Comparison of ENCODE assay signal across 25 mouse cellular contexts in genomic region chr3:30453046-30453445, GRCm38 (mm10).
A peak's percentile ranks its signal among the peaks of the same experiment; 100 is the strongest.
DNase-seq lines count a peak whose midpoint lies in the region; ATAC-seq lines count a peak whose summit lies in the region.
"Had no signal": no experiment of that assay in that cellular context is flagged by ENCODE, and none has a peak within 500 bp of the region (broad histone marks: within the 10 kb centered on the region; RNA-seq: fewer than 3 reads in every experiment).

No protein-coding gene starts in this region.

- H3K27me3 ChIP-seq in embryonic facial prominence, embryonic 10.5 days (replicated peaks; ENCODE audit: low read depth, poor library complexity, severe bottlenecking), result no peaks in the 10 kb centered on the region
- H3K27me3 ChIP-seq in kidney, embryonic 14.5 days (ENCODE audit: control insufficient read depth, insufficient read depth, low read length), result no peaks in the 10 kb centered on the region; the same call in 1 of the 2 replicates
- H3K27me3 ChIP-seq in limb, embryonic 12.5 days, result no peaks in the 10 kb centered on the region
- 0 out of 2 replicates have a peak, but pooled peaks cover 3% of the 10 kb centered on the region for H3K27me3 ChIP-seq in midbrain, embryonic 10.5 days (ENCODE audit: low read depth, poor library complexity, severe bottlenecking)
- H3K27me3 ChIP-seq: embryonic facial prominence, embryonic 15.5 days; heart, embryonic 13.5 days; limb, embryonic 15.5 days; megakaryocyte, embryonic 14.5 days had no signal

- no peak overlapping the region for H3K4me3 ChIP-seq in embryonic facial prominence, embryonic 10.5 days
- no peak overlapping the region for H3K4me3 ChIP-seq in kidney, embryonic 14.5 days (ENCODE audit: low read length)
- H3K4me3 ChIP-seq in limb, embryonic 12.5 days (replicated peaks), result no peak overlapping the region
- H3K4me3 ChIP-seq in midbrain, embryonic 10.5 days, result no peak overlapping the region
- H3K4me3 ChIP-seq: embryonic facial prominence, embryonic 15.5 days; heart, adult 2 months; heart, embryonic 13.5 days; limb, embryonic 15.5 days; megakaryocyte, embryonic 14.5 days had no signal

- WGBS in embryonic facial prominence, embryonic 10.5 days, result 54% methylated on average over 6 of the region's 6 CpGs
- WGBS in kidney, embryonic 14.5 days, result 42% methylated on average over 6 of the region's 6 CpGs
- 60% methylated on average over 6 of the region's 6 CpGs for WGBS in limb, embryonic 12.5 days
- 82% methylated on average over 6 of the region's 6 CpGs for WGBS in midbrain, embryonic 10.5 days

- ATAC-seq in kidney, embryonic 14.5 days (ENCODE audit: low FRiP score, low TSS enrichment), result peak; percentile 50
- ATAC-seq in limb, embryonic 12.5 days (ENCODE audit: insufficient number of reproducible peaks, insufficient read depth, low FRiP score, low TSS enrichment, low read depth), result no peak
- ATAC-seq: forebrain, embryonic 16.5 days; inflammation-experienced regulatory T-cells, adult 6 months had no signal

- H3K36me3 ChIP-seq in embryonic facial prominence, embryonic 10.5 days (replicated peaks), result no peaks in the 10 kb centered on the region
- H3K36me3 ChIP-seq in kidney, embryonic 14.5 days (ENCODE audit: control insufficient read depth, insufficient read depth, low read length), result no peaks in the 10 kb centered on the region
- no peaks in the 10 kb centered on the region for H3K36me3 ChIP-seq in limb, embryonic 12.5 days
- H3K36me3 ChIP-seq in midbrain, embryonic 10.5 days, result no peaks in the 10 kb centered on the region
- H3K36me3 ChIP-seq: embryonic facial prominence, embryonic 15.5 days; heart, embryonic 13.5 days; limb, embryonic 15.5 days had no signal

- intact Hi-C loops in heart, postnatal 36 days (cut with DNase I), result loop anchor here (5.0 to 10.0 kb wide), 2 partner anchors 39 to 638 kb away; no protein-coding TSS in a partner anchor

- no peak overlapping the region for H3K4me2 ChIP-seq in kidney, embryonic 14.5 days (replicated peaks; ENCODE audit: low read depth, low read length)
- no peak overlapping the region for H3K4me2 ChIP-seq in limb, embryonic 12.5 days
- H3K4me2 ChIP-seq: embryonic facial prominence, embryonic 15.5 days; heart, embryonic 13.5 days; hindbrain, embryonic 14.5 days; limb, embryonic 15.5 days; lung, embryonic 14.5 days had no signal

- DNase-seq in heart, adult 11 months, result peak; percentile 45
- DNase-seq in heart, postnatal 36 days, result no peak
- DNase-seq in embryonic facial prominence, embryonic 10.5 days (ENCODE audit: low spot score), result peak; percentile 43
- DNase-seq in right cerebral cortex, adult 2 months (ENCODE audit: low spot score in 2 of 2), result no peak
- DNase-seq in midbrain, embryonic 10.5 days (ENCODE audit: low spot score), result no peak
- DNase-seq: adrenal gland, adult 2 months; cerebellum, adult 11 months; cerebellum, adult 9-11 months; gastrocnemius, postnatal 14 days; heart, adult 2 months; heart, postnatal 14 days; layer of hippocampus, postnatal 36 days; lung, embryonic 14.5 days; lung, postnatal 36 days; thymus, postnatal 25 days had no signal

- H3K4me1 ChIP-seq in embryonic facial prominence, embryonic 10.5 days, result peaks cover 26% of the 10 kb centered on the region
- H3K4me1 ChIP-seq in kidney, embryonic 14.5 days (ENCODE audit: control insufficient read depth, insufficient read depth, low read length), result peaks cover 19% of the 10 kb centered on the region
- H3K4me1 ChIP-seq in limb, embryonic 12.5 days (replicated peaks), result peaks cover 29% of the 10 kb centered on the region
- peaks cover 23% of the 10 kb centered on the region for H3K4me1 ChIP-seq in midbrain, embryonic 10.5 days
- H3K4me1 ChIP-seq: megakaryocyte, embryonic 14.5 days had no signal

- peak overlapping the region; percentile 35; the same call in 1 of the 2 replicates for H3K27ac ChIP-seq in embryonic facial prominence, embryonic 10.5 days (replicated peaks)
- H3K27ac ChIP-seq in kidney, embryonic 14.5 days (ENCODE audit: low read depth, low read length), result peak overlapping the region; percentile 65; the same call in 1 of the 2 replicates
- H3K27ac ChIP-seq in limb, embryonic 12.5 days, result peak overlapping the region; percentile 47; the same call in 1 of the 2 replicates
- H3K27ac ChIP-seq in midbrain, embryonic 10.5 days (replicated peaks), result no peak overlapping the region
- H3K27ac ChIP-seq: embryonic facial prominence, embryonic 15.5 days; heart, adult 2 months; heart, embryonic 13.5 days; hindbrain, embryonic 14.5 days; limb, embryonic 15.5 days; liver, embryonic 14.5 days had no signal

- no peak overlapping the region for H3K9ac ChIP-seq in kidney, embryonic 14.5 days (ENCODE audit: low read depth, low read length)
- no peak overlapping the region for H3K9ac ChIP-seq in limb, embryonic 12.5 days (replicated peaks)
- H3K9ac ChIP-seq: embryonic facial prominence, embryonic 15.5 days; heart, embryonic 13.5 days; hindbrain, embryonic 14.5 days; limb, embryonic 15.5 days; liver, embryonic 14.5 days; lung, embryonic 14.5 days had no signal

- no peaks in the 10 kb centered on the region for H3K9me3 ChIP-seq in embryonic facial prominence, embryonic 10.5 days
- H3K9me3 ChIP-seq in kidney, embryonic 14.5 days (ENCODE audit: control insufficient read depth, low read length), result no peaks in the 10 kb centered on the region
- H3K9me3 ChIP-seq in limb, embryonic 12.5 days, result no peaks in the 10 kb centered on the region
- no peaks in the 10 kb centered on the region for H3K9me3 ChIP-seq in midbrain, embryonic 10.5 days (replicated peaks)
- H3K9me3 ChIP-seq: embryonic facial prominence, embryonic 15.5 days; heart, embryonic 13.5 days; limb, embryonic 15.5 days; megakaryocyte, embryonic 14.5 days had no signal

Comparison
In these comparisons a context has a peak if more than half of its experiments do, and no peak if none do; other contexts are left out.
1. DNase-seq: peak in heart, adult 11 months (single experiment) and embryonic facial prominence, embryonic 10.5 days (single experiment); none in heart, postnatal 36 days (0 of 2), right cerebral cortex, adult 2 months (0 of 2) and midbrain, embryonic 10.5 days (single experiment).